Mouse (Mus musculus) lung, postnatal 0 days (tissue): ENCODE measurements around the gene Acot3.

Experiments
- CTCF ChIP-seq: IDR thresholded peaks from 2 replicates; pipeline ENCODE4 v1.5.1; 2016; ENCODE audit warnings: antibody characterized with exemption, mild to moderate bottlenecking
- EP300 ChIP-seq: IDR thresholded peaks from 2 replicates; pipeline ENCODE4 v1.6.1; 2016; ENCODE audit warnings: antibody characterized with exemption, mild to moderate bottlenecking, control low read depth

DNA sequence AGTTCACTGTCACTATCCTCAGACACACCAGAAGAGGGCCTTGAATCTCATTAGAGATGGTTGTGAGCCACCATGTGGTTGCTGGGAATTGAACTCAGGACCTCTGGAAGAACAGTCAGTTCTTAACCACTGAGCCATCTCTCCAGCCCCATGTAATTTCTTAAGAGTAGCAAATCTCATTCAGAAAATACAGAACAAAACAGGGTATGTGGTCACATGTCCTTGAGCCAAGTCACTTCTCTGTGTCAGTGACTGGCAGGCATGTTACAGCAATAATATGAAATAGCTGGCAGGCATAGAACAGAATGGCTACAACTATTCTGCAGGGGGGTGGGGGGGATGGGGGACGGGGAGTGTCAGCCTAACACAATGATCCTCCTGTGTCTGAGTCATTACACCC is 48.1 kb downstream of the Acot3 start:
- TF ChIP-seq CTCF (no peak), EP300 (no peak)
